Mouse (Mus musculus): Measurements from ENCODE around the gene Hoxb5. TPM values are rescaled to one million over a fixed set of nuclear protein-coding genes. Genes with fewer than 3 reads are reported as not detected.

Hoxb5 gene
- polyA plus RNA-seq, 1 experiment from 2014 or later = 0.97 TPM

GRCm38 (mm10) chr11:96301064-96301431, 2.1 kb upstream of the Hoxb5 start:
- H3K9ac ChIP-seq = no peak overlapping the region
- ATAC-seq (ENCODE audit: low FRiP score, low read depth) = no peak
- 11% methylated on average over 10 of the region's 10 CpGs for WGBS
- H3K27me3 ChIP-seq = peaks cover 100% of the 10 kb centered on the region
- H3K36me3 ChIP-seq = no peaks in the 10 kb centered on the region
- H3K4me1 ChIP-seq = peaks cover 19% of the 10 kb centered on the region
- no peaks in the 10 kb centered on the region for H3K9me3 ChIP-seq
- H3K27ac ChIP-seq = no peak overlapping the region
- peak overlapping the region; percentile 19 for H3K4me3 ChIP-seq
- peak overlapping the region; percentile 34; the same call in 1 of the 2 replicates for H3K4me2 ChIP-seq (replicated peaks)

- Histone ChIP-seq H3K9me3 (no peaks in the 10 kb centered on the region), H3K27ac (no peak overlapping the region), H3K4me3 (no peak overlapping the region), H3K9ac (no peak overlapping the region), H3K4me2 (replicated peaks) (no peak overlapping the region), H3K4me1 (peaks cover 19% of the 10 kb centered on the region), H3K36me3 (no peaks in the 10 kb centered on the region), H3K27me3 (peaks cover 100% of the 10 kb centered on the region)
- 7% methylated on average over 15 of the region's 15 CpGs for WGBS
- ATAC-seq (ENCODE audit: low FRiP score, low read depth) = no peak
These were observed 1.3 kb upstream of the Hoxb5 start for GRCm38 (mm10) chr11:96301837-96302236.

DNA sequence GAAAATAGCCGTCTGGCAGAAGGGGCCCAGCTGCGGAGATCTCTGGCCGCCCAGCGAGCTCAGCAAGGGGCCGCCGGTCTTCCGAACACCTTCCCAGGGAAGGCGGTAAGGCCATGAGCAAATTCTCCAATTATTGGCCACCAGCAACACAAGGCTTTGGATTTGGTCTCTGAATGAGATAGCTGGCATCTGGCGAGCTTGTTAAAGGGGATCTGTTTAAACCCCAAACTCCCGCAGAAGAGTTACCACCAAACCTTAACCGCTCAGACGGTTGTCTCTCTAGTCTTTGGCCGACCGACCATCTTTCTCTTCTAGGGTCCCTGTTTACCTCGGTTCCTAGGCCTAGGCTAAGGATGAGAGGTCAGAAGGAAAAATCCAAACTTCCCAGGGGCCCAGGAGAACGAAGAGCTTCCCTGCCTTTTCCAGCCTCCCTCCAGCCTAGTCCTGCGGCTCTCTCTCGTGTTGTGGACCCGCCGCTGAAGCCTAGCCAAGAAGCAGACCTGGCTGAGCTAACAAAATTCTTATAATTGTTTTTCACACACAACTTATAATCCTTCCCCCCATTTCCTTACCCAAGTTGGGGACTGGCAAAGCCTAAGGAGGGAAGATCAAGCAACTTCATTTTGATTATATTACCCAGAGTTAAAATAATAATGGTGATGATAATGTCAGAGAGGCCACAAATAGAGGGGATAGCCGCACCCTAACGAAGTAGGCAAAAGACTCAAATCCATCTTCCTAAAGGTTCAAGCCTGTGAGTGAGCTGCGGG, 570 bp upstream of the Hoxb5 start:
- Histone ChIP-seq H3K9ac (no peak overlapping the region), H3K4me1 (peaks cover 19% of the 10 kb centered on the region), H3K27ac (no peak overlapping the region), H3K36me3 (no peaks in the 10 kb centered on the region), H3K9me3 (no peaks in the 10 kb centered on the region), H3K4me2 (replicated peaks) (no peak overlapping the region), H3K27me3 (peaks cover 100% of the 10 kb centered on the region), H3K4me3 (no peak overlapping the region)
- WGBS = 7% methylated on average over 23 of the region's 23 CpGs
- no peak for ATAC-seq (ENCODE audit: low FRiP score, low read depth)

GRCm38 (mm10) chr11:96304381-96305195, 1.5 kb downstream of the Hoxb5 start:
- WGBS = 2% methylated on average over 38 of the region's 38 CpGs
- Histone ChIP-seq H3K4me1 (peaks cover 12% of the 10 kb centered on the region; the same call in 1 of the 2 replicates), H3K9ac (no peak overlapping the region), H3K27me3 (peaks cover 100% of the 10 kb centered on the region), H3K9me3 (no peaks in the 10 kb centered on the region), H3K27ac (no peak overlapping the region), H3K4me2 (replicated peaks) (peak overlapping the region; percentile 52), H3K36me3 (no peaks in the 10 kb centered on the region), H3K4me3 (peak overlapping the region; percentile 24)
- ATAC-seq (ENCODE audit: low FRiP score, low read depth) = no peak

GRCm38 (mm10) chr11:96305505-96306182, 2.5 kb downstream of the Hoxb5 start:
- Histone ChIP-seq H3K4me1 (peaks cover 8% of the 10 kb centered on the region; the same call in 1 of the 2 replicates), H3K27me3 (peaks cover 100% of the 10 kb centered on the region), H3K4me2 (replicated peaks) (no peak overlapping the region), H3K9ac (no peak overlapping the region), H3K36me3 (no peaks in the 10 kb centered on the region), H3K9me3 (no peaks in the 10 kb centered on the region), H3K4me3 (no peak overlapping the region), H3K27ac (no peak overlapping the region)
- WGBS = 43% methylated on average over 6 of the region's 6 CpGs
- ATAC-seq (ENCODE audit: low FRiP score, low read depth) = no peak

DNA sequence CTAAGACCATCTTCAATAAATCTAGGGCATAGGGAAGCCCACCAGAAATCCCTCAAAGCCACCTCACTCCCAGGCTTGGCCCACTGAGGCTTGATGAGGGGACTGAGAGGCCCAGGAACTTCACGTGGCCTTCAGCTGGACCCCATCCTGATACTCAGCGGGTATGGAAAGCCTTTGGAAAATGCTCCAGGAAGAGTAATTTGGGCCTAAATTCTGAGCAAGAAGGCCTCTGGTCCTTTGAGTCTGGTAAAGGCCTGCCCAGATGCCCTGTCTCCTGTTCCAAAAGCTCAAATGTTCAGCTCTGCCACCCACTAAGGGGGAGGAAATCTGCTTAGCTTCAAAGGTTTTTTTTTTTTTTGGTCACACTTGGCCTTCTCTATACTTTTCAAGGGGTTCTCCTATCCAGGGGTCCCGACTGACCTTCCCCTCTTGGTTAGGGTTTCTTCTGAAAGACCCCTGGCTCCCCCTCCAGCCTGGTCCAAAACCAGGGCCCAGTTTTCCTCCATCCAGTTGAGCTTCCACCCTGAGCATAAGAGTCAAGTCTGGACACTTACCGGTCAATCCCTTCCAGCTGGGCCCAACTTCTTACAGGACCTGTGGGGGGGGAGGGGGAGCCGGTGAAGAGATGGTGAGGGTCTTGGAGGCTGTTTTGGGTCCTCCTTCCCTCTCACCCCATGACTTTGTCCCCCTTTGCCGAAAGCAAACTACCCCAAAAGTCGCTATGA, 3.2 kb downstream of the Hoxb5 start:
- Histone ChIP-seq H3K27me3 (peaks cover 100% of the 10 kb centered on the region), H3K36me3 (no peaks in the 10 kb centered on the region), H3K4me3 (no peak overlapping the region), H3K9ac (no peak overlapping the region), H3K4me2 (replicated peaks) (peak overlapping the region; percentile 19; the same call in 1 of the 2 replicates), H3K27ac (no peak overlapping the region), H3K4me1 (peaks cover 6% of the 10 kb centered on the region; the same call in 1 of the 2 replicates), H3K9me3 (no peaks in the 10 kb centered on the region)
- 11% methylated on average over 7 of the region's 7 CpGs for WGBS
- ATAC-seq (ENCODE audit: low FRiP score, low read depth) = no peak

GRCm38 (mm10) chr11:96306908-96307269, 3.8 kb downstream of the Hoxb5 start:
- H3K27ac ChIP-seq = no peak overlapping the region
- no peak for ATAC-seq (ENCODE audit: low FRiP score, low read depth)
- H3K27me3 ChIP-seq = peaks cover 100% of the 10 kb centered on the region
- H3K4me3 ChIP-seq = 0 out of 2 replicates have a peak overlapping the region, but pooled peaks have one; percentile 7
- peak overlapping the region; percentile 19 for H3K4me2 ChIP-seq (replicated peaks)
- WGBS = 7% methylated on average over 13 of the region's 13 CpGs
- no peaks in the 10 kb centered on the region for H3K36me3 ChIP-seq
- H3K4me1 ChIP-seq = peaks cover 6% of the 10 kb centered on the region; the same call in 1 of the 2 replicates
- H3K9ac ChIP-seq = no peak overlapping the region
- H3K9me3 ChIP-seq = no peaks in the 10 kb centered on the region

- WGBS = 10% methylated on average over 4 of the region's 4 CpGs
- Histone ChIP-seq H3K9me3 (no peaks in the 10 kb centered on the region), H3K9ac (no peak overlapping the region), H3K27ac (no peak overlapping the region), H3K4me3 (no peak overlapping the region), H3K4me2 (replicated peaks) (no peak overlapping the region), H3K27me3 (peaks cover 100% of the 10 kb centered on the region), H3K4me1 (peaks cover 3% of the 10 kb centered on the region; the same call in 1 of the 2 replicates), H3K36me3 (no peaks in the 10 kb centered on the region)
- ATAC-seq (ENCODE audit: low FRiP score, low read depth) = no peak
These were observed 5.6 kb downstream of the Hoxb5 start for GRCm38 (mm10) chr11:96308763-96309162.

DNA sequence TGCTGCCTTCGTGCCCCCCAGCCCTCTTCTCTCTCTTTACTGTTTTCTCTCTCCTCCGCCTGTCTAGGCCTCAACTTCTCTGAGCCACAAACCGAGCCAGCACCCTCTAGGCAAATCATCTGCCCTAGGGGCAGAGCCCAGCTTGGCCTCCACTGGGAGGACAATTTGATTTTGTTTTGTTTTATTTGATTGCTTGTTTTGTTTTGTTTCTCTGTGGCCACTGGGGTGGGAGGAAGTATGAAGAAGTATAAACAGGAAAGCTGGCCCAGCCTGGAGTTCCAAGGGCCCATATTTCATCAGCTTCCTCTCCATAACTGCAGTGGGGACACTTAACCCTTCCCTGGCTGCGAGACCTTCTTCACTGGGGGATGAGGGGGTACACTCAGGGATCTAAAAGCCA, 6.2 kb downstream of the Hoxb5 start:
- H3K27me3 ChIP-seq = peaks cover 100% of the 10 kb centered on the region
- no peaks in the 10 kb centered on the region for H3K4me1 ChIP-seq
- H3K4me2 ChIP-seq (replicated peaks) = no peak overlapping the region
- H3K9ac ChIP-seq = no peak overlapping the region
- no peak overlapping the region for H3K27ac ChIP-seq
- no peak overlapping the region for H3K4me3 ChIP-seq
- H3K9me3 ChIP-seq = no peaks in the 10 kb centered on the region
- no peaks in the 10 kb centered on the region for H3K36me3 ChIP-seq
- WGBS = 18% methylated on average over 4 of the region's 4 CpGs
- ATAC-seq (ENCODE audit: low FRiP score, low read depth) = no peak

DNA sequence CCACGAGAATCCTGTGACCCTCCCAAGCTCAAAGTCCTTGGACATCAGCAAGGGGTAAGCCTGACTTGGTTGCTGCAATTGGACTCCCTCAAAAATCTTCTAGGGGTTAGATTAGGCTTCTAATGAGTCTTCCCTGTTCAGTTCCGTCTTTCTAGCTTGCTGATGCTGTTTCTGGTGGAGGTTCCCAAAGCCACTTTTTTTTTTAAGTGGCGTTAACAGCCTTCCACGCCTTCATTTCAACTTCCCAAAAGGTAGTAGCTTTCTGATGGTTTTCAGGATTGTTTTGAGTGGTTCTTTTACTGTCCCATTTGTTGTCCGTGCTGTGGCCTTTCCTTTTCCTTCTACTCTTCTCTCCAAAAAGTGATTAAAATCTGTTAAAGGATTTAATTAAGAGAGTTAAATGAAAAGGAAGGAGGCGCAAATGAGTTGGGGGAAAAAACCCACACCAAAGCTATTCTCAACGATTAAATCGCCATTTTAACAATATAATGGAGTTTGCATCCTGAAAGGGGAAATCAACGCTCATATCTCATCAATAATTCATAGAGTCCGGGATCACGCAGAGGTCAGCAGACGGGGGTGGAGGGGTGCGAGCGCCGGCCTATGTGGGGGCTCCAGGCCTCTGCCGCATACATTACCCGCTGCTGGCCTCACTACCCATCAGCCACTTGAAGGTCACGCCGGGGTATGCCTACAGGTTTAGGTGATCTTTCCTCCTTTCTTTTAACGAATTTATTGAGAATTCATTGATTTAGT, 7.2 kb downstream of the Hoxb5 start:
- 0 out of 2 replicates have a peak, but pooled peaks cover 3% of the 10 kb centered on the region for H3K4me1 ChIP-seq
- H3K27me3 ChIP-seq = peaks cover 100% of the 10 kb centered on the region
- H3K9me3 ChIP-seq = no peaks in the 10 kb centered on the region
- H3K9ac ChIP-seq = no peak overlapping the region
- no peak overlapping the region for H3K27ac ChIP-seq
- no peak for ATAC-seq (ENCODE audit: low FRiP score, low read depth)
- H3K4me2 ChIP-seq (replicated peaks) = no peak overlapping the region
- H3K4me3 ChIP-seq = no peak overlapping the region
- no peaks in the 10 kb centered on the region for H3K36me3 ChIP-seq
- WGBS = 5% methylated on average over 20 of the region's 20 CpGs

GRCm38 (mm10) chr11:96311097-96311496, 8.0 kb downstream of the Hoxb5 start:
- Histone ChIP-seq H3K4me3 (peak overlapping the region; percentile 25), H3K27ac (no peak overlapping the region), H3K9me3 (no peaks in the 10 kb centered on the region), H3K4me2 (replicated peaks) (peak overlapping the region; percentile 46), H3K27me3 (peaks cover 100% of the 10 kb centered on the region), H3K4me1 (0 out of 2 replicates have a peak, but pooled peaks cover 3% of the 10 kb centered on the region), H3K36me3 (no peaks in the 10 kb centered on the region), H3K9ac (no peak overlapping the region)
- ATAC-seq (ENCODE audit: low FRiP score, low read depth) = no peak
- 8% methylated on average over 6 of the region's 6 CpGs for WGBS
